Mouse (Mus musculus) spleen, adult 18-20 months (tissue): ENCODE measurements around the gene Cops2.

Experiments used
- DNase-seq, 2 experiments: peaks; one replicate each; pipeline ENCODE4 v3.0.0; 2022; ENCODE audit warnings: mixed read lengths in 2 of 2

The Cops2 gene

DNA sequence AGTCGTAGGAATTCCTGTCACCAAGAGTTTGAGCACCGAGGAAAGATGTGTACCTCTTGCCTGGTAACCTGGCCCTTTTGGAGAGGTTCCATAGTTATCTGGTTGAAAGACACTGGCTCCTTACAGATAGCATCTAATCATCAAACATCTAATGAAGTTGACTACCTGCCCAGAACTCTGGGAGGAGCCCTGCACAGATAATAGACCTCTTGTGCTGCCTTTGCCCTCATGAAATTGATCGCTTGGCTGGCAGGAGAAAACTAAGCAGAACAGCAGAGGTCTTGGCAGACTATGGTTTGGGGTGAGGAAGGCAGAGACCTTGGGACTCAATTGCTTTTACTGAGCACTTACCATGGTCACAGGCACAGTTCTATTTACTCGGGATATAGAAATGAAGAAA lies 38.5 kb downstream of the Cops2 start:
- DNase-seq: no peak

DNA sequence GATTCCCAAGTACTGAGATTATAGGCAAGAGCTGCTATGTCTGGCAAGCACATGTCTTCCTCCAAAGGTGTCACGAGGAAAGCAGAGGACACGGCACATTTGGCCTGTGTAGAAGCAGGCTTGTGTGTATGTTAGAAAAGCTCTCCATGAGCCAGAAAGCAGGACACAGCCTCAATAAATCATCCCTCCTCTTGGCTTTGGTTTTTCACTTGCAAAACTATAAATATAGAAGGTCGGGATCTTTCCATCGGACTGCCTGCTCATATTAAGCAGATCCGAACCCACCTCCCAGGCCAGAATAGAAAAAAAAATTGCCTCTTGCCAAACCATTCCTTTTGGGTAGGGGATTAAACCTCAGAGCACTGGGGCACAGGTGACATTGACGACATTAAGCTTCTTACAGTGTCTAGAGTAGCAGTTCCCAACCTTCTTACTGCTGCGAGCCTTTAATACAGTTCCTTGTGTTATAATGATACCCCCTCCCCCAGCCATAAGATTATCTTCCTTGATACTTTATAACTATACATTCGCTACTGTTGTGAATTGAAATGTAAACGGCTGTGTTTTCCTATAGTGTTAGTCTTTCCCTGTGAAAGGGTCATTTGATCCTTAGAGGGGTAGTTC lies 44.9 kb downstream of the Cops2 start:
- no peak for DNase-seq

DNA sequence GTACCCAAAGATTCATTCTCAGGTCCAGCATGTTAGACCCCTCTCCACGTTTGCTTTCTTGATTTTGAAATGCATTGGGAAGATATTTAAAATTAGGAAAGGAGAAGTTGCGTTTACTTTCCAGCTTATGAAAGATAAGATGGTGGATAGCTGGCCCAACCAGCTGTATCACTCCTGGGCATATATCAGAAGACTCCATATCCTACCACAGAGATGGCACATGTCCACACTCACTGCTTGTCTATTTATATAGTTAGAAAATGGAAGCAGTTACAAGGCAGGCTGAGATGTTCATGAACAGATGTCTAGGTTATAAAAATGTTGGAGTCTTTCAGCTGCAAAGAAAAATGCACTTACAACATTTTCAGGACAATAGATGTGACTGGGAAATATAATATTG lies 47.6 kb downstream of the Cops2 start:
- no peak for DNase-seq

DNA sequence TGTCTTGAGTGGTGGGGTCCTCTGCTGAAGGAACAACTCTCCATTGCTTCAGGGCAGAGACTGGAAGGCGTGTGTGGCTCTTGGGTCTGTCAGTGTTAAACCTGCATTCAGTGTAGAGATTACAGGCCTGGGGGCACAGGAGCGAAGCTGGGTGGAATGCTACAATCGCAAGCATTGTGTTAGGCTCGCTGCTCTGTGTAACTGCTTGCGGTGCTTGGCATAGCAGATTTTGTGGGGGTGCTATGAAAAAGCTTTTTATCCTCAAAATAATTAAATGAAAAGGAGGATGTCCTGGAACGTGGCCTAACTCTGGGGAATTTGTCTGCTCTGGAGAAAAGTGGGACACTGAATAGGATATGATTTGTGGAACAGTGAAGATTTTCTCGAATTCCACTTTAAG lies 49.4 kb downstream of the Cops2 start:
- no peak for DNase-seq

DNA sequence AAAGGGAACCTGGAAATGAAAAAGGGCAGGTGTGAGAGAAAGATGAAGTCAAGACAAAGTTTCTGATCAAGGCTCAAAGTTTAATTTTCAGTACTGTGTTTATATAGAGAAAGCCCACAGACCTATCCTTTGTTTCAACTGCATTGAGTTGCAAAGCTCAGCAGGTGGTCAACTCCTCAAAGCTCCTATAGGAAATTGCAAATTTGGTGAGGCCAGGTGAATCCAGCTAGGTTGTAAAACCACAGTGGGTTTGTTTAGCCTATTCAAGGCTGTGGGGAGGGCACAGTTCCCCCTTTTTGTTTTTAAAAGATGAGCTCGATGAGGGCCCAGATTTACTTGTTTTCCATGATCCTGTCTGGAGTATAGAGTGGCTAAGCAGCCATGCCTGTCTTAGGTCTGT lies 53.1 kb downstream of the Cops2 start:
- no peak for DNase-seq

DNA sequence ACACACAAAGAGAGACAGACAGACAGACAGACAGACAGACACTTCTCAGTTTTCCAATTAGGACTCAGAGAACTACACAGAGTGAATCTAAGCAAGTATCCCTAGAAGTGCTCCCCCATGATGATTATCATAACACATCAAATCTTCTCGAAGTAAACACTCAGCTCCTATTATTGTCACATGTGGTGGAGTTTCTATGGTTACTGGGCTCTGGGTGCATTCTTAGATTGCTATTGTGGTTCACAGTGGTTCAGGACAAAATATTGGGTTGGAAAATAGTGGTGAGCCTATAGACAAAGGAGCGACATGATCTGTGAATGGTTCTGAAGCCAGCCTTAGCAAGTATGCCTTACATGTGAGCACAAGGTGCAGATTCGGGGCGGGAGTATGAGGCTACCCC lies 57.0 kb downstream of the Cops2 start:
- no peak for DNase-seq

DNA sequence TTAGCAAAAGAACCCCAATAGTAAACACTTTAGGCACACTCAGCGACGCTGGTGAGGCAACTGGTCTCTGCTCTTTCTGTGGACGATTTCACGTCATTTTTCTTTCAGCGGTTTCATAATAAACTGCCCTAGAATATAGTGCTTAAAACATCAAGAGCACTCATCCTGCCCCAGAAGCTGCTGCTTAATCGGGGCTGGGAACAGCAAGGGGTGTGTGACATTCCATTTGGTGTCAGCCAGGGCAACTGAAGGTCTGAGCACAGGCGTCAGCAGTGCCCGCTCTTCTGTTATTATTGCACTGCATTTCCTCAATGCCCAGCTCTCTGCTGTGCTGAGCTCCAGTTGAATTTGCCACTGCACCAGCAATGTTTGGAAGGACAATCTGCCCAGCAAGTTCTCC lies 57.9 kb downstream of the Cops2 start:
- no peak for DNase-seq

DNA sequence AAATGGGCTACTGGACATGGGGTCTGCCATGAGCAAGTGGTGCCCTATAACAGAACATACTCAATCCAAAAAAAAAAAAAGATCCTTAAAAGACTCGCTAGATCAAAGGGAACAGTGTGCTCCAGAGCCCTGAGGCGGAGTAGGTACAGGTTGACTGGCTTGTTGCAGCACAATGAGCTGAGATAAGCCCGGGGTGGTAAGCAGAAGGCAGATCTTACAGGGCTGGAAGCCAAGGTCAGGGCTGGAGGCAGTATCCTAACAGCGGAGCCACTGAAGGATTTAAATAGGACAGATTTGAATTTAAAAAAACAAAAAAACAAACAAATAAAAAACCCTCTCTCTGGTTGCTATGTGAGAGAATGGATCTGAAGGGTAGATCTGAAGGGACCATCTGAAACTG lies 58.5 kb downstream of the Cops2 start:
- DNase-seq: no peak

DNA sequence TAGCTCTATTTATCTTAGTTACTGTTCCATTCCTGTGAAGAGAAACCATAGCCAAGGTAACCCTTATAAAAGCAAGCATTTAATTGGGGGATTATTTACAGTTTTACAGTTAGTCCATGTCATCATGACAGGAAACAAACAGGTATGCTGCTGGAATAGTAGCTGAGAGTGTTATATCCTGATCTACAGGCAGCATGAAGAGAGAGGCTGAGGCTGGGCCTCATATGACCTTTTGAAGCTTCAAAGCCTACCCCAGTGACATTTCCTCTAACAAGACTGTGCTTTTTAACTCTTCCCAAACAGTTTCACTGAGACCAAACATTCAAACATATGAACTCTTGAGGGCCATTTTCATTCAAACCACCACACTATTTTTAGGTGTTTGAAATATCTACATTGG lies 61.1 kb downstream of the Cops2 start:
- no peak for DNase-seq

DNA sequence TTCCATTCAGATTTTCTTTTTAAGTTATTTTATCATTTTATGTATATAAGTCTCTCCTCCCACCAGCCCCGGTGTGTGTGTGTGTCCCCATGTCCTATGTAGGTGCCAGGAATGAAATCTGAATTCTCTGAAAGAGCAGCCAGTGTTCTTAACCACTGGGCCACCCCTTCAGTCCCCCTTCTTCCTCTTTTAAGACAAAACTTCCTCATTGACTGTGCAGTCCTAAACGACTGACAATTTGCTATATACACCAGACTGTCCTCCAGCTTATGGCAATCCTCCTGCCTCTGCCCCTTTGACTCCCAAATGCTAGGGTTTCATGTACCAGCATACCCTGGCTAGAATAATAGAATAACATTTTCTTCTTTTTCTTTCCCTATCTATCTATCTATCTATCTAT lies 63.8 kb downstream of the Cops2 start:
- no peak for DNase-seq

DNA sequence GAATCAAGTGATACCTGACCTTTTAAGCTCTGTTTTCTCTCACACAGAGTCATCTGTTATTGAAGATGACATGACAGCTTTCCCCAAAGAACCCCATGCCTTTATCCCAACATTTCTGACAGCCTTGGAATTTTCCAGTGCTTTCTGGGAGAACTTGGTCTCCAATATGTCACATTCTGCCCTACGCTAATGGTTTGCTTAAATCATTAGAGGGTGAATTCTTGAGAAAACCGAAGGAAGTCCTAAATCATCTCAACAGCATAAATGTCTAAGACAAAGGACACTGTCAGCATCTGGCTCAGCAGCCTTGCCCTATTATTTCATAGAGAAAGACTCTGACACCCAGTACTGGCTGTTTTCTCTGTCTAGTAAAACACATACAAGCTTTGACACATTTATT lies 64.8 kb downstream of the Cops2 start:
- no peak for DNase-seq

DNA sequence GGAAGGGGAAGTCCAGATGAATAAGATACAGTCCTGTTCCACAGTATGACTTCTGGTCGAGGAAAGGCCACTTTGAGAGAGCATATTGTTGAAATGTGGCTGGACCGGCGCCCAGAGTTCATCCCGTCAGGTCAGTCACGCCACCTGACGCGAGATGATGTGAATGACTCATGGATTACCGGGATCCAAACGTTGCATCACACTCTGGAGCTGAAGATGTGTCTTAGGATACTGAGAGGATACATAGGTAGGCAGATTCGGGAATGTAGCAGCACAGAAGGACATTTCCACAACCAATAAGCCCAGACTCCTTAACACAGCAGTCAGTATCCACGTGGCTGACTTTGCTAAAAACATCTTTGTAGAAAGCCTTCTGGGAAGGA lies 66.1 kb downstream of the Cops2 start:
- no peak for DNase-seq

DNA sequence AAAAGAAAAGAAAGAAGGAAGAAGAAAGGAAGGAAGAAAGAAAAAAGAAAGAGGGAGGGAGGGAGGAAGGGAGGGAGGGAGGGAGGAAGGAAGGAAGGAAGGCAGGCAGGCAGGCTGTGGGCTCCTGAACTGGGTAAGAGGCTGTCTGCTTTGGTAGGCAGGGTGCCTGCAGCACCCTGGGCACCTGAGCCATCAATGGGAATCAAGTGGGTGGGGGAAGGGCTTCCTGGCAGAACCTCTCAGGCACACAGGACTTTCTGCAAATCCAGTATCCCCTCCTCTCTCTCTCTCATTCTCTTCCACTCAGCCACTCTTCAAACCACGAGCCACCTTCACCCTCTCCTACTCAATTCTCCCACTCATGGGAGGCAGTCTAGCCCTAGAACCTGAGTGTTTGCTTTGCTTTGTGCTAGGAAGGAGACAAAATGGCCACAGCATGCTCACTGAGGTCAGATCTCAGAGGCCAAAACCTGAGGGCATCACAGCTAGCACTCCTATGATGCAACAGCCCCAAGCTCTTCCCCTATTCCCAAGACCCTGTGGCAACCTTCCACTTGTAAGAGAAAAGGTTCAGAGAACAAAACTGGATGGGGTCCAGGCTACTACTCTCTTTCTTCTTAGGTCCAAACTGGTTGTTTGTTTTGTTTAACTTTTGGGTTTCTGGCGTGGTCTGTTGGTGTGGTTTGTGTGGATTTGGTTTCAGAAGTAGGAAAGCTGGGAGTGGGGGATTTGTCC lies 66.6 kb downstream of the Cops2 start:
- DNase-seq: no peak

DNA sequence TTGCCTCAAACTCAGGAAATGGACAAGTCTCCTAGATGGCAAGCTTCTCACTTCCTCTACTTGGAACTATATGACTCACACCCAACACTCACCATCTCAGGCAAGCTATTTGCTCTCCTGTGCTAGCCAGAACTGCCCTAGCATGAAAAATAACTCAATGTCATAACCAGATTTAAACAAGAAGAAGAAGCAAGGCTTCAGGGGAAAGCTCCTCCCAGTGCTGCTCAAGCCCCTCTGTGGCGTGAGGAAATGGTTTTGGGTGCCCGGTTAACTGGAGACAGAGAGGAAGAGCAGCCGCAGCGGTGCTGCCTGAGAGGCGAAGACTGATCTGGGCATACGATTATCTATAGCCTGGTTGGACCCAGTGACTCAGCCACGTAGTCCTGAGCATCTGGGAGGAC lies 67.5 kb downstream of the Cops2 start:
- DNase-seq: no peak

DNA sequence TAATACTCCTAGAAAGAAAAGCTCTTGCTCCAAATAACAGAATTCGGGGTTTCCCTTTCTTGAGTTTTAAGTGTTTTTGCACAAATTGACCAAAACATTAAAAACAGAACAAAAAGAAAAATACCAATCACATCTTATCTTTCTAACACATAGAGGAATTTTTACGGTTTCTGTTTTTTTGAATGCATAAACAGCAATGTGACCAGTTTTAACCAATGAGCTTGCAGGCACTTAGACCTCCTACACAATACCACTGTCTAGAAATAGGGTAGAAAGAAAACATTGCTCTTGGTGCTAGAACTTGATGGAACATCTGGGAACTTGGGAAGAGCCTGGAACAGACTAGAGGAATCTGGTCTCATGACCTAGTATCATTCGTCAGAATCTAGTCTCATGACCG lies 68.7 kb downstream of the Cops2 start:
- DNase-seq: no peak

DNA sequence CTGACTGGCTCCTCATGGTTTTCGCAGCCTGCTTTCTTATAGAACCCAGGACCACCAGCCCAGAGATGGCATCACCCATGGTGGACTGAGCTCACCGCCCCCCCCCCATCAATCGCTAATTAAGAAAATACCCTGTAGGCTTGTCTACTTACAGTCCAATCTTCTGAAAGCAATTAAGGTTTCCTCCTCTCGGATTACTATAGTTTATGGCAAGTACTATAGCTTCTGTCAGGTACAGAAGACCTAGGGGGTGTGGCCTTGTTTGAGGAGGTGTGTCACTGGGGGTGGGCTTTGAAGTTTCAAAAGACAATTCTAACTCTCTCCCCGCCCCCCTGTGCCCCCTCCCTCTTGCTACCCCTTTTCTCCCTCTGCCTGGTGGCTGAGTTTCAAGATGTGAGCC lies 69.7 kb downstream of the Cops2 start:
- no peak for DNase-seq

DNA sequence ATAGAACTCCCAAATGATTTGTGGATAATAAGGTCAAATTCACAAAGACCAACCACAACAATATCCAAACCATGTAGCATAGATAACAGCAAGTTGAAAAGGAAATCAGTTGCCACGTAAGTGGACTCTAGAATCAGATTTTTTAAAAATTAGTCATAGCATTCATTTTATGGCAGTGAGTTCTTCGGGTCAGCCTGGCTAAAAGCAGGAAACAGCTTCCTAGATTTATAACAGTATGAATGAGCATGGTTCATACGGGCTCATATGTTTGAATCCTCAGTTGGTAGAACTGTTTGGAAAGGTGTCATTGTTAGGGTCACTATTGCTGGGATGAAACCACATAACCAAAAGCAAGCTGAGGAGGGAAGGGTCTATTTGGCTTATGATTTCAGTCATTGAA lies 70.2 kb downstream of the Cops2 start:
- no peak for DNase-seq

DNA sequence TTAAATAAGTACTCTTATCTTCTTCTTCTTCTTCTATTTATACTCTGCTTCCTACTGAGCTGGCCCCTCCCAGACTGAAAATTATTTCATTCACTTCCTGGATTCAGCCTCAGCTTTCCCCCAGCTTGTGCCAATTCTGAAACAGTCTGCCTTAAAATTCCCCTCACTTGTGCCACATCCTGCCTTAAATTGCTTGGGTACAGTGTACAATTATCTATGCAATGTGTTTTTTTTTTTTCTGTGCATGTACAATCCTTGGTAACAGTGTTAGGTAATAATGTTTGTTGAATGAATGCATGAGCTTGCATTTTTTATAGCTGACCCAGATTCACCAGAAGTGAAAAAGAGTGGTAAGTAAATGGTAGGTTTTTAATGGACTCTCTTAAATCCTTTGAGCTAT lies 70.6 kb downstream of the Cops2 start:
- DNase-seq: no peak

DNA sequence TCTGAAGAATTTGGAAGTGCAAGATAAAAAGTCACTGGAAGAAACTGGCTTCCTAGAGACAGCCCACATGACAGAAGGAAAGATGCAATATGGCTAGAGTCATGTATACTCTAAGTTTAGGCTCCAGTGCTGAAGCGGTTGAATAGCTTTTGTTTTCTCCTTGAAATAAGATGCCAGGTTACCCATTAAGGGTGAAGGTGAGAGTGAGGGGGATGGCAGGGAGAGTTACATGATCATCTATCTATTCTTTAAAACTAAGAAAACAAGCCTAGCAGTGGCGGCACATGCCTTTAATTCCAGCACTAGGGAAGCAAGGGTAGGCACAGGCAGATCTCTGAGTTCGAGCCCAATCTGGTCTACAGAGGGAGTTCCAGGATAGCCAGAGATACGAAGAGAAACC lies 73.9 kb downstream of the Cops2 start:
- DNase-seq: no peak

DNA sequence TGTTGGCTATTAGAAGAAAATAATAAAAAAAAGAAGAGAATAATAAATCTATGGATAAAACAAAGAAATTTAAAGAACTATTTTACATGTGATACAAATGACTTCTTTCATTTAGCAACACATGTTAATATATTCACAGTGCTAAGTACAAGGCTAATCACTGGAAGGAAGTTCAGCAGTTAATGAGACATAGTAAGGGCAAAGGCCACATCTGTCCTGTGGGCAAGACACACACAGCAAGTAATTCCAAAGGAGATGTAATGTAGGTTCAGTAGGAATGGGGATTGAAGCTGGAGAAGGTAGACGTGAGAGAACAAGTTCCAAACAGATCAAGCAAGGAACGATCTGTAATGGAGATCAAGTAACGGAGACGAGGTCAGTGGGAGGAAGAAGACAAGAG lies 74.5 kb downstream of the Cops2 start:
- no peak for DNase-seq

DNA sequence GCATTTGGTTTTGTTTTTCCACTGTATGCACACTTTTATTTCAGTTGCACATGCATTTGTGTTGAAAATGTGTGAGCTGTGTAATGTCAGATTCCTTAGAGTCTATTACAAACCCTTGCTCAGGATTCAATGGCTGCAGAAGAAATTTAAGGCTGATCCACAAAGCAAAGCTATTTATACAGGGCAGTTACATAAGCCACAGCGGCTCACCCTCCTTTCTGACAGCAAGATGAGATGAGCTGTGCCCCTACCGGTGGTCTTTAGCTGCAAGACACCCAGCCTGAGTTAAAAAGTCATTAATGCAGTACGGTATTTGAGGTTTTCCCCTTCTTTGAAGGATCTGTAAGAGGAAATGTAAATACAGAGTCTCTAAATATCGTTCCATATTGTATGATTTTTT lies 75.1 kb downstream of the Cops2 start:
- no peak for DNase-seq

DNA sequence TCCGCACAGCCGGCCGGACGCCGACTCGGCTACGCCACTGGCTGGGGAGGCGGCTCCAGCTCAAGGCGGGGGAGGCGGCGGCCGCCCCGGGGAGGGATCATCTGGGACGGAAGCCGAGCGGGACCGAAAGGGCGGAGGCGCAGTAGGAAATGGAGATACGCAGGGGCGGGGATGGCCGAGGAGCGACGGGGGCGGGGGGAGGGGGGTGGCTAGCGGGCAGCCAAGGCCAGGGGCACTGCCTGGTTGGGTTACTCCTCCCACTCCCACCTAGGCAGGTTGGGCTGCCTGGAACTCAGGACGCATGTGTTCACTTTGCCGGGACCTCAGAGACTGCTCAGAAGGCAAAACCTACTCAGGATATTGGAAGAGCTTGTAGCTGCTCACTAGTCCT lies 76.2 kb downstream of the Cops2 start, which contains the start of gene Secisbp2l:
Gene Secisbp2l (minus strand): TSS at position 152 of the 391 bp plus-strand sequence.
- DNase-seq: peak; percentile 83 to 92

DNA sequence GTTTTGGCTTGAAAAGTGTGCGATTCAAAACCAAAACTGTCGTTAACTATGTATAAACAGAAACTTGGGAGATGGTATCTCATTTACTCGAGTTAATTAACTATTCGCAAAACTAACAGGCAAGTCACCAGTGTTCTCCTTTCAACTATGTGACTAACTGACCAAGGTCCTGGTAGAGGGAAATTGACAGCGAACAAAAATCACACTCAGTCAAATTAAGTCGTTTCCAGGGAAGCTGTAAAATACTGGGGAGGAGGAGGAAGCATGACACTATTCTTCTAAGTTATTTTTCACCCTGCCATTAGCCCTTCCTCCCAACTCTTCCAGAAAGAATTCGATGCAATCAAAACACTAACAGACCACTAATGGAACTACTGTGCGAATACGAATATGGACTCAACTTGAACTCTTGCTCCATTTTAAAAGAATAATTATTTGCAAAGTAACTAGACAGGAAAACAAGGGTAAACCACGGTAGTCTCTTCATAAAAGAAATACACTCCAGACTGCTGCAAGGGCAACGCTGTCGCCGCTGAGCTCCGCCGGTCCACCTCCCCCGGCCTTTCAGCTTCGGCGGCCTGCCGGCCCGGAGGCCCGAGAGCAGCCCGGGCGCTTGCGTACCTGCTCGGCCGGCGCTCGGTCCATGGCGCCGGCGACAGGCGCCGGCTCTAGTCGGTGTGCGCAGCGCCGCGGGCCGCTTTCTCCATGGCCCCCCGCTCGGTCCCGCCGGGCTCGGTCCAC lies 76.8 kb downstream of the Cops2 start:
- DNase-seq: no peak

DNA sequence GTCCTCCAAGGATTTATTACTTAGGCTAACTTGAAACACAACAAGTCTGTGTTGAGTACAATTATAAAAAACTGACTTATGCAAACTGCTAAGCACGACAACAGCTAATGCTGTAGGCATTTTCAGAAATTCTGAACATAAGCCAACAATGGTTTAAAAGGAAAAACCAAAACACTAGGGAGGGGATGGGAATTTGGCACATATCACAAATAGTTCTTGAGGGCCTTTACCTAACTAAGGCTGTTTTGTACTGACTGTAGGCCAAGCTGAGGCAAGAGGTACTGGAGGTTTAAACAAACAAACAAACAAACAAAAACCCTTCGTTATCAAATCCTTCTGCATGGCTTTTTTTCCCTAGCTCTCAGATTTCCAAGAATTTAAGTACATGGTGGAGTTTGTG lies 77.9 kb downstream of the Cops2 start:
- no peak for DNase-seq
